Mouse (Mus musculus) liver, embryonic 15.5 days (tissue): ENCODE measurements at regions not wholly inside any gene's neighbourhood (a gene's known extent, or its start where the extent isn't known, plus 50 kb on each side); places are given as distances from the start of the nearest gene placed in this dataset.

Experiments used
- ATAC-seq: fragments of 200-750 bp; cut with Nextera tagmentation; 2 replicates; pipeline ENCODE4 v1.8.0; 2017; ENCODE audit warnings: moderate number of reproducible peaks, mild to moderate bottlenecking, moderate library complexity; ENCODE audit not compliant: insufficient read depth
- H3K27ac ChIP-seq: fragments of 300-500 bp; sonication (generic); replicated peaks from 2 replicates; pipeline ENCODE4 v1.5.1; 2015; ENCODE audit warnings: mild to moderate bottlenecking, inconsistent platforms
- H3K27me3 ChIP-seq: fragments of 300-500 bp; sonication (generic); 2 replicates; pipeline ENCODE4 v1.6.1; 2015; ENCODE audit warnings: mild to moderate bottlenecking, inconsistent platforms
- H3K36me3 ChIP-seq: fragments of 300-500 bp; sonication (generic); replicated peaks from 2 replicates; pipeline ENCODE4 v1.6.1; 2015; ENCODE audit warnings: moderate library complexity, mild to moderate bottlenecking, inconsistent platforms
- H3K4me1 ChIP-seq: fragments of 300-500 bp; sonication (generic); replicated peaks from 2 replicates; pipeline ENCODE4 v1.6.1; 2015; ENCODE audit warnings: inconsistent platforms
- H3K4me2 ChIP-seq: fragments of 300-500 bp; sonication (generic); 2 replicates; pipeline ENCODE4 v1.6.1; 2015; ENCODE audit warnings: moderate library complexity, mild to moderate bottlenecking, inconsistent platforms
- H3K4me3 ChIP-seq: fragments of 300-500 bp; sonication (generic); replicated peaks from 2 replicates; pipeline ENCODE4 v1.5.1; 2015; ENCODE audit warnings: mild to moderate bottlenecking, inconsistent platforms
- H3K9ac ChIP-seq: fragments of 300-500 bp; sonication (generic); 2 replicates; pipeline ENCODE4 v1.6.1; 2015; ENCODE audit warnings: moderate library complexity, mild to moderate bottlenecking, inconsistent platforms
- H3K9me3 ChIP-seq: fragments of 300-500 bp; sonication (generic); replicated peaks from 2 replicates; pipeline ENCODE4 v1.6.1; 2016; ENCODE audit warnings: inconsistent platforms
- WGBS: fragments of 180-500 bp; shearing (Covaris S2); methylation state at CpG from one replicate; pipeline ENCODE4 v1.1.7; 2015; ENCODE audit warnings: mixed read lengths; ENCODE audit not compliant: insufficient replicate concordance; 5-methylcytosine and 5-hydroxymethylcytosine counted together

DNA sequence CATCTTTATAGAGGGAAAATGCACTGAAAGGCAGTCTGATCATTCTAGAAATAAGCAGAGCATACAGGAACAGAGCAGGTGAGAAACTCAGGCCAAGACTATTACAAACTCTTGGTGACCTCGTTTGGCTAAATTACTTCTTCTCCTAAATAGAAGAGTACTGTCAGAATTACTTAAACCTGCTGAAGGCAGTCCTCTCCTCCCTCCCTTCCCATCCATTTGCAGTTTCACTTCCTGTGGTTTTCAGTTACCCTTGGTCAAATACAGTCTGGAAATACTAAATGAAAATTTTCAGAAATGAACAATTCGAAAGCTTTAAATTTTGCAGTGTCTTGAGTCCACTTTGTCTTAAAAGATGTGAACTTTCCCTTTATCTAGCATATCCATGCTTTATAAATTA lies 135.8 kb downstream of the Rnd3 start:
- Histone ChIP-seq H3K9ac (no peak overlapping the region), H3K27ac (no peak overlapping the region), H3K4me1 (no peaks in the 10 kb centered on the region), H3K4me3 (no peak overlapping the region), H3K4me2 (no peak overlapping the region), H3K27me3 (no peaks in the 10 kb centered on the region), H3K36me3 (no peaks in the 10 kb centered on the region), H3K9me3 (no peaks in the 10 kb centered on the region)
- ATAC-seq = no peak
- 21% methylated on average over 2 of the region's 2 CpGs for WGBS

DNA sequence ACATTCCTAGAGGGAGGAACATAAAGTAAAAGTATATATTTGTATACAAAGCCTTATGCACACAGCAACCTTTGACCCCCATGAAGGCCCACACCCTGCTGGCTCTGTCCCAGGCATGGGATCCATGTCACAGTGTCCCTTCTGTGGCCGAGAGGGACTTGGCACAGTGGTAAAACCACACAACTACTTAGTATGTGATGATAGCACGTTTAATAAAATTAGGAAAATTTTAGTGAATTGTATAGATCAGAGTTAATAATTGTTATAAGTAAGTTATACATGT lies 140.7 kb downstream of the Rnd3 start:
- H3K27ac ChIP-seq = no peak overlapping the region
- H3K9ac ChIP-seq = no peak overlapping the region
- no peaks in the 10 kb centered on the region for H3K27me3 ChIP-seq
- H3K4me1 ChIP-seq = no peaks in the 10 kb centered on the region
- H3K9me3 ChIP-seq = no peaks in the 10 kb centered on the region
- no peak for ATAC-seq
- no peak overlapping the region for H3K4me3 ChIP-seq
- H3K36me3 ChIP-seq = no peaks in the 10 kb centered on the region
- H3K4me2 ChIP-seq = no peak overlapping the region
- 37% methylated on average over 2 of the region's 2 CpGs for WGBS

DNA sequence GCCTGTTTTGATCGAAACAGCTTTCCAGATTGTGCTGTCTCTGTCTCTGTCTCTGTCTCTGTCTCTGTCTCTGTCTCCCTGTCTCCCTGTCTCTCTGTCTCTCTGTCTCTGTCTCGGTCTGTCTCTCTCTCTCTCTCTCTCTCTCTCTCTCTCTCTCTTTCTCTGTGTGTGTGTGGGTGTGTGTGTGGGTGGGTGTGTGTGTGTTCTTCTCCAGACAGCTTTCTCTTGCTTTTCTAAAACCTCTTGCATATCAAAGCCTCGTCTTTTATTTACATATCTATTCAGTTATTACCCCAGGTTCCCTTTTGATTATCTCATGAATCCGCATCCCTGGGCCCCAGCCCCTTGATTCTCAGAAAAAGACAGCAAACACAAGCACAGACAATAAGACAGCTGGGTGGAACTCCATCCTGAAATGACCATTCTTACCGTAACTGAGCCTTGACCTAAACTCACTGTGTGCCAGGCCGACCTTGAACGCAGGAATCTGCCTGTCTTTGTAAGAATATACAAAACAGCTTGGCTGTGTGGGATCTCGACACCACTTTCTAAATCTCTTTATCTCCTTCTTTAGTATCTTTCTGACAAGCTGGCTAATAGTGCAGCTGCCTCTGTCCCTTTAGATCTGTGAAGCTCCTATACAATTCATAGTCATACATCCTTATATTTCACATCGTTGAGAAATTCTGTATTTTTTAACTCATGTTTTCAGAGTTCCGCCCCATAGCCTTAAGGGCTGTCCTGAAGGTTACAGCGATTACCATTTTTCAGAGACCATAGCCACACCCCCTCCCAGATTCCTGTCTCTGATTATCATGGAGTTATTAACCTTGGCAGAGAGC lies 141.3 kb downstream of the Rnd3 start:
- Histone ChIP-seq H3K4me2 (no peak overlapping the region), H3K4me1 (no peaks in the 10 kb centered on the region), H3K27ac (no peak overlapping the region), H3K4me3 (no peak overlapping the region), H3K9ac (no peak overlapping the region), H3K9me3 (no peaks in the 10 kb centered on the region), H3K27me3 (no peaks in the 10 kb centered on the region), H3K36me3 (no peaks in the 10 kb centered on the region)
- 56% methylated on average over 11 of the region's 11 CpGs for WGBS
- ATAC-seq = no peak

DNA sequence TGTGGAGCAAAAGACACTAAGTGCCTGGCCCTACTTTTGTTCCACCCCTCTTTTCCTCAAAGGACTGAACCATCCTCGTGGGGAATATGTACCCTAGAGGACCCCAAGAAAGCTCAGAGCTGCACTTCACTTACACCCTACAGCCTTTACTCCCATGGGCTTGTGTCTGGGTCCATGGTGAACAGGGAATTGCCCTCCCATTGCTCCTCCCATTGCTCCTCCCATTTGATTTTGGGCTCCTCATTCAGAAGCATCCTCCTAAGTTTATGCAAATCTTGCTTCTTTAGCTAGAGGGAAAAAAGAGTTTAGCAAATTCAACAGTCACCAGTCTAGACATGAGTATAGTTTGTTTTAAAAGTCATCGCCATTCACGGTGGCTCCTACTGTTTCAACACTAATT lies 142.1 kb downstream of the Rnd3 start:
- no peaks in the 10 kb centered on the region for H3K36me3 ChIP-seq
- ATAC-seq = no peak
- WGBS = 67% methylated on average over 3 of the region's 3 CpGs

DNA sequence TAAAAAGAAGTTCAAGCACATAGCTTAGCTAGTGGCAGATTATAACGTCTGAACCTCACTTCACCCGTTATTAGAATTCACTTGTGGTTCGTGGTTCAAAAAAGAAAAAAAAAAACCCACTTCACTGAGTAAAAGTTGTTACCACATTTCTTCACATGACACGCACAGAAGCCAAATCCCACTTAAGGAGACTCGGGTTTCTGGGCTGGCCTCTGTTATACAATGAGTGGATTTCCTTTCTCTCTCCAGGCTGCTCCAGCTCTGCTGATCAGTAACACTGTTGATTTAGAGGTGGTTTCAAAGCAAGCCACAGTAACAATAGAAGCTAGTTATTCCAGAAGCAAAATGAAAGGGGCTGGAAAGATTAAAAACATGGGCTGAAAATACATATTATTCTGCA lies 147.4 kb downstream of the Rnd3 start:
- H3K27ac ChIP-seq = no peak overlapping the region
- no peaks in the 10 kb centered on the region for H3K27me3 ChIP-seq
- H3K4me2 ChIP-seq = no peak overlapping the region
- no peak for ATAC-seq
- H3K4me3 ChIP-seq = no peak overlapping the region
- 46% methylated on average over 5 of the region's 5 CpGs for WGBS
- no peak overlapping the region for H3K9ac ChIP-seq
- no peaks in the 10 kb centered on the region for H3K4me1 ChIP-seq
- H3K36me3 ChIP-seq = no peaks in the 10 kb centered on the region
- H3K9me3 ChIP-seq = no peaks in the 10 kb centered on the region

More for the DNA sequence above, 142.1 kb downstream of the Rnd3 start:
- Histone ChIP-seq H3K27me3 (no peaks in the 10 kb centered on the region), H3K4me3 (no peak overlapping the region), H3K27ac (no peak overlapping the region), H3K4me1 (no peaks in the 10 kb centered on the region), H3K9me3 (no peaks in the 10 kb centered on the region), H3K9ac (no peak overlapping the region), H3K4me2 (no peak overlapping the region)

DNA sequence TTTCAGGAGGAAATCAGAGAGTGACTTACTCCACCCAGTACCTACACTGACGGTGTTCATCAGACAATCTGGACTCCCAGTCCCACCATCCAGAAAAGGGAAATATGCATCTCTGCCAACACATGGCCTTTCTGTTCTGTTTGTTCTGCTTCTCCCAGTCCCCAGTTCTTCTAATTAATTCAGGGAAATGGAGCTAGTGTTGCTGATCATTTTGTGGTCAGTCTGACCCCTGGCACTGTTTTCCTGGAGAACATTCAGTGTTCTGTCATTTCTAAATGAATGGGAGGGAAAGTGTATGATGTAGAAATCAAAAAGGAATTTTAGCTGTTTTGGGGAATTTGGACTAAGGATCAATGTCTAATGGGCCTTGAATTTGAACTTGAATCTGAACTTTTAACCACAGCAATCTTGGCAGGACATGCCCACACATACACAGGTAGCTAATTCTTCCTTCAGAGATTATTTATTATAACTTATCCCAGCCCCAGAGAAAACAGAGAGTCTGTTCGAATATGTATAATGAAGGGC lies 165.0 kb downstream of the Rnd3 start:
- H3K9ac ChIP-seq = no peak overlapping the region
- 55% methylated on average over 2 of the region's 2 CpGs for WGBS
- no peaks in the 10 kb centered on the region for H3K36me3 ChIP-seq
- no peak overlapping the region for H3K27ac ChIP-seq
- no peak overlapping the region for H3K4me3 ChIP-seq
- ATAC-seq = no peak
- no peak overlapping the region for H3K4me2 ChIP-seq
- H3K27me3 ChIP-seq = no peaks in the 10 kb centered on the region
- H3K9me3 ChIP-seq = no peaks in the 10 kb centered on the region
- no peaks in the 10 kb centered on the region for H3K4me1 ChIP-seq

DNA sequence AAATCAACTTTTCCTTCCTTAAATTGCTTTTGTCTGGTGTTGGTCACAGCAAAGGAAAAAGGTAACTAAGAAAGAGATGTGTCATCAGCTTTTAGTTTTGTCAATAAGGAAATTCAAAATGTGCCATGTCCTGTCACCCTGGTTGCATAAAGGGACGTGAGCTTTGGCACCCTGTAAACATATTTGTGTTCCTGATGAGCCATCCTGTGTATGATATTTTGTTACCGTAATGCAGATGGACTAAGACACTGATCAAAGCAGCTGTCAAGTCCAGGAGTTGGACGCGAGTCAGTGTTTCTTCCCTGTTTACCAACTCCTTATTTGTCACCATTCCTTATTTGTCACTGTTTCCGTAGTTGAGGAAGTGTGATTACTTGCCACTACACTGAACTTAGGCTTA lies 166.3 kb downstream of the Rnd3 start:
- Histone ChIP-seq H3K9me3 (no peaks in the 10 kb centered on the region), H3K27me3 (no peaks in the 10 kb centered on the region), H3K4me2 (no peak overlapping the region), H3K27ac (no peak overlapping the region), H3K9ac (no peak overlapping the region), H3K36me3 (no peaks in the 10 kb centered on the region), H3K4me3 (no peak overlapping the region), H3K4me1 (no peaks in the 10 kb centered on the region)
- ATAC-seq = no peak
- WGBS = 64% methylated on average over 5 of the region's 5 CpGs

DNA sequence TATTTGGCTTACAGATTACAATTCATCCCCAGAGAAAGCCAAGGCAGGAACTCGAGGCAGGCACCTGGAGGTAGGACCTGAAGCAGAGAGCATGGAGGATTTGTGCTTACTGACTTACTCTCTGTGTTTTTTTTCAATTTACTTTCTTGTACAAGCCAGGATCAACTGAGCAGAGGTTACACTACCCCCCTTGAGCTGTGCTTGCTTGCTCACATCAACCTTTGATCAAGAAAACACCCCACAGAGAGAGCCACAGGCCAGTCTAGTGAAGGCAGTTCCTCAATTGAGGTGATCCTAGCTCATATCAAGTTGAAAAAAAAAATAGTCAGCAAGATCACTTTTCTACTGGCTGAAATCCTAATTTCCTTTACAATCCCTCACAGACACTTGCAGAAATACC lies 170.6 kb downstream of the Rnd3 start:
- 45% methylated on average over 1 of the region's 1 CpGs for WGBS
- Histone ChIP-seq H3K9ac (no peak overlapping the region), H3K4me3 (no peak overlapping the region), H3K4me2 (no peak overlapping the region), H3K4me1 (no peaks in the 10 kb centered on the region), H3K36me3 (no peaks in the 10 kb centered on the region), H3K9me3 (no peaks in the 10 kb centered on the region), H3K27ac (no peak overlapping the region), H3K27me3 (no peaks in the 10 kb centered on the region)
- no peak for ATAC-seq

DNA sequence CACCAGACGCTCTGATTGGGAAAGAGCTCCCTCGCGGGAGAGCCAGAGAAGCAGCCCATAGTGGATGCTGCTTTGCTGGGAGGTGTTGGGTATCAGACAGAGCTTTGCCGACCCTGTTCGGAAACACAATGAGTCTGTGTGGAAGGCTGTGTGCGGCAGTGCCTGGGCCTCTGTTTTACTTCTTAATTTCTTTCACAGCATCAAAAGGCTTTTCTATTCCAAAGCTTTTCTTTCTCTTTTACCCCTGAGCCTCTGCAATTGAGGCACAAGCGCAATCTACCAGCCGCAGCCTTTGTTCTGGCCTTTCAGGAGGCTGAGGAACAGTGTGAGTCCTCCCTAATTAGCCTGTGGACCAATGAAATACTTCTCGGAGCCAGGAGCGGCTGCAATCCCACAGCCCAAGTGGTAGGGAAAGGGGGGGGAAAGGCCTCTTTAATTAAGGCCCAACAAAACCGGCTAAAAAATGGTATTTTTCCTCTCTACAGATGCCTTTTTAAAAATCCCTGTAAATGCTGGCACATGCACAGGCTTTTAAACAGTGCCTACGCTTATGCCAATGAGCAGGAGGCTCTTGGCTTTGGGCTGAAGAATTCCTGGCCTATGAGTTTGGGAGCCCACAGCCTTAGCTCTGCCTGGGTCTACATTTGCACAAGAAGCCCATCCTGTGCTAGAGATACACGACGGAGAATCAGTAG lies 177.6 kb downstream of the Rnd3 start:
- Histone ChIP-seq H3K36me3 (no peaks in the 10 kb centered on the region), H3K27me3 (no peaks in the 10 kb centered on the region), H3K4me2 (no peak overlapping the region), H3K4me1 (0 out of 2 replicates have a peak, but pooled peaks cover 3% of the 10 kb centered on the region), H3K4me3 (no peak overlapping the region), H3K9ac (no peak overlapping the region), H3K9me3 (no peaks in the 10 kb centered on the region), H3K27ac (no peak overlapping the region)
- no peak for ATAC-seq
- 35% methylated on average over 14 of the region's 14 CpGs for WGBS

DNA sequence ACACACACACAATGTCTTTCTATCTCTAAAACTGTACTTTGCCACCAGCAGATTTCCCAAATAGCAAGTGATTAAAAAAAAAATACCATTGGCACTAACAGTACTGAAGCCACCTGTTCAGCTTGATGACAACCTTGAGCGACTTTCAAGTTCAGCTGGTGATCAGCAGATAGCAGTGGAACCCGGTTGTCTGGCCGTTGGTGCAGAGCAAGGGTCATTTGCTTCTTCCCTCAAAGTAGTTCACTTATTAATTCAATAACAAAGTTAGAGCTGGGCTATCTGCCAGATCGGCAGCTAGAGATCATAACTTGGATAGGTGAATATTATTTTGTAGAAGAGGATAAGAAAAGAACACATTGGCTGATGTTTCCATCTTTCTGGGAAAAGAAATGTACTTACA lies 180.5 kb downstream of the Rnd3 start:
- no peak overlapping the region for H3K4me2 ChIP-seq
- ATAC-seq = no peak
- H3K27ac ChIP-seq = no peak overlapping the region
- no peak overlapping the region for H3K4me3 ChIP-seq
- H3K27me3 ChIP-seq = no peaks in the 10 kb centered on the region
- no peaks in the 10 kb centered on the region for H3K9me3 ChIP-seq
- no peaks in the 10 kb centered on the region for H3K36me3 ChIP-seq
- 0 out of 2 replicates have a peak, but pooled peaks cover 3% of the 10 kb centered on the region for H3K4me1 ChIP-seq
- WGBS = 50% methylated on average over 4 of the region's 4 CpGs
- no peak overlapping the region for H3K9ac ChIP-seq

DNA sequence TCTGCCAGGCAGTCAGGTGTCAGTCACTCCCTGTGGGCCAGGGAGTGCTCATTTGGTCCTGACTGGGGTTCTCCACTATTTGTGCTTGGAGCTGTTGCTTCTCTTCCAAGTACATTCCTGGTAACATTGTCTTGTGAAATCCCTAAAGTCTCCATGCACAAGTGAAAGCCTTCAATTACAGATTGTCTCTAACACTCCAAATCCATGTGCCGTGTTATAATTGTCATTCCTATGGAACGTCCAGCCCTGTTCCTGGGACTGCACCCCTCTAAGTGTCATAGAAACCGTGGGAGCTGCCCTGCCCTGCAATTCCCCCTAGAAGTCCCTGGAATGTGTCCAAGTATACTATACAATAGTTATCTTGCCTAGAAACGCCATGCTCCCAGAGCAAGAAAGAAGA lies 181.1 kb downstream of the Rnd3 start:
- H3K9ac ChIP-seq = no peak overlapping the region
- whole genome bisulfite sequencing = 47% methylated on average over 4 of the region's 4 CpGs
- no peak overlapping the region for H3K4me2 ChIP-seq
- no peaks in the 10 kb centered on the region for H3K9me3 ChIP-seq
- no peak overlapping the region for H3K27ac ChIP-seq
- no peaks in the 10 kb centered on the region for H3K36me3 ChIP-seq
- H3K4me3 ChIP-seq = no peak overlapping the region
- 0 out of 2 replicates have a peak, but pooled peaks cover 3% of the 10 kb centered on the region for H3K4me1 ChIP-seq
- no peaks in the 10 kb centered on the region for H3K27me3 ChIP-seq
- ATAC-seq = no peak
